Mouse (Mus musculus) heart, adult 2 months (tissue): ENCODE measurements around the gene Kremen1. TPM values are rescaled to one million over a fixed set of nuclear protein-coding genes. Genes with fewer than 3 reads are reported as not detected.

Source experiments
- DNase-seq, 2 experiments: peaks; one replicate each; pipeline ENCODE4 v3.0.0; 2021
- H3K27ac ChIP-seq: fragments of 200-600 bp; 2 replicates; pipeline ENCODE4 v1.8.1; 2022
- H3K27me3 ChIP-seq: fragments of 200-500 bp; 2 replicates; pipeline ENCODE4 v1.6.1; 2012; ENCODE audit warnings: mild to moderate bottlenecking, low read length, inconsistent platforms, mixed read lengths; ENCODE audit not compliant: control insufficient read depth, insufficient read depth
- H3K36me3 ChIP-seq: fragments of 200-500 bp; 2 replicates; pipeline ENCODE4 v1.6.1; 2012; ENCODE audit warnings: low read length, inconsistent platforms; ENCODE audit not compliant: control insufficient read depth, insufficient read depth
- H3K4me1 ChIP-seq: fragments of 200-500 bp; 2 replicates; pipeline ENCODE4 v1.6.1; 2011; ENCODE audit warnings: low read length; ENCODE audit not compliant: control insufficient read depth, insufficient read depth
- H3K4me3 ChIP-seq: fragments of 200-600 bp; 2 replicates; pipeline ENCODE4 v1.8.1; 2022
- H3K79me2 ChIP-seq: fragments of 200-500 bp; replicated peaks from 2 replicates; pipeline ENCODE4 v1.6.1; 2012; ENCODE audit warnings: mild to moderate bottlenecking, inconsistent platforms, low read length, moderate library complexity, mixed read lengths; ENCODE audit not compliant: control insufficient read depth, insufficient read depth
- H3K9ac ChIP-seq: fragments of 200-500 bp; 2 replicates; pipeline ENCODE4 v1.6.1; 2012; ENCODE audit warnings: low read depth, mild to moderate bottlenecking, control low read depth, inconsistent platforms, low read length, mixed read lengths
- CTCF ChIP-seq: fragments of 200-600 bp; IDR thresholded peaks from 2 replicates; pipeline ENCODE4 v1.8.1; 2022; ENCODE audit warnings: antibody characterized with exemption, mild to moderate bottlenecking, moderate library complexity
- EP300 ChIP-seq: fragments of 200-500 bp; IDR thresholded peaks from 2 replicates; pipeline ENCODE4 v1.6.1; 2011; ENCODE audit warnings: low read depth, low read length, control low read depth; ENCODE audit not compliant: insufficient read depth
- POLR2A ChIP-seq: fragments of 200-500 bp; IDR thresholded peaks from 2 replicates; pipeline ENCODE4 v1.6.1; 2011; ENCODE audit warnings: mild to moderate bottlenecking, low read depth, low read length, control low read depth; ENCODE audit not compliant: insufficient read depth
- WGBS: fragments of 180-500 bp; shearing (Covaris S2); methylation state at CpG from one replicate; pipeline ENCODE4 v1.1.7; 2018; 5-methylcytosine and 5-hydroxymethylcytosine counted together
- intact Hi-C: fragments of 180-260 bp; cut with DNase I; formaldehyde crosslinking; loops from one replicate; pipeline ENCODE4 v1.15.1; 2025
- polyA plus RNA-seq: library from polyadenylated mRNA; depleted of rRNA; stranded (reverse); fragments of >200 nt; gene quantifications from 2 replicates; pipeline ENCODE4 v1.2.3, GENCODE M21; 2012
- total RNA-seq, 2 experiments: library from RNA; stranded (reverse); gene quantifications; 2 replicates each; pipeline ENCODE4 v1.2.3; 2021

The Kremen1 gene
- total and polyA plus RNA-seq, 3 experiments, result 59.7 to 93.9 (median 80.3) TPM

DNA sequence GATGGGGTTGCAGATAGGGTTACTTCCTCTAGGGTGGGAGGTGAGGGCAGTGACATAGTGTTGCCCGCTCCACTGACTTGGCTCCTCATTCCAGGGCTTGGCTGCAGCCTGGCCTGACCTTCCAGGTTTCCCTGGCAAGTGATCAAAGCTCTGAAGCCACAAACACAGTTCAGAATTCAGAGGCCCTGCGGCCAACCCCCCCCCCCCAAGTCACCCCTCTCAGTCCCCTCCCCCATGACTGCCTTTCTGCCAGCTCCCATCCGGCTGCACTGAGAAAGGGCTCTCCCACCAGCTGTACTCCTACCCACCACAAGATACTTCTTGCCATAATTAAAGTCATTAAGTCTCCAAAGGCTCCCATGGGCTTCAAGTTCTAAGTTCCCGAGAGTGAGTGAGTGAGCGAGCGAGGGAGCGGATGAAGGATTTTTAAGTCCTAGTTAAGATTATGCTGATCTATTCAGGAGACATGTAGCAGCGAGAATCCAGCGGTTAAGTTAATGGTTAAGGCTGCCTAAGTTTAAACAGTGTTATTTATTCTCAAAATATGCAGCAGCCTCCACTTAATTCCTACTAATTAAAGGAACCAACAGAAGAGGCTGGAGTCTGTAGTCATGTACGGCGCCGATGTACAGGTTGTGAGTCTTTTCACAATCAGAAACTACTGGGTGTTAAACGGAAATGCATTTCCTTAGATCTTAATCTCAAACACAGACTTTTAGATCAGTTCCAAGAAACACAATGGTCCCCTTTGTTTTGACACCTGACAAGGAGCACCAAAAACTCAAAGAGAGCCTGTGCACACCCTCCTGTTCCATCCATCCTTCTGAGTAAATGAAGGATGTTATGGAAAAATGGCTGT is 36.0 kb upstream of the Kremen1 start:
- intact Hi-C loops, result loop anchor here (10.0 kb wide), 1 partner anchor 327 kb away; no protein-coding TSS in a partner anchor
- Histone ChIP-seq H3K4me1 (peaks cover 5% of the 10 kb centered on the region), H3K9ac (no peak overlapping the region)

DNA sequence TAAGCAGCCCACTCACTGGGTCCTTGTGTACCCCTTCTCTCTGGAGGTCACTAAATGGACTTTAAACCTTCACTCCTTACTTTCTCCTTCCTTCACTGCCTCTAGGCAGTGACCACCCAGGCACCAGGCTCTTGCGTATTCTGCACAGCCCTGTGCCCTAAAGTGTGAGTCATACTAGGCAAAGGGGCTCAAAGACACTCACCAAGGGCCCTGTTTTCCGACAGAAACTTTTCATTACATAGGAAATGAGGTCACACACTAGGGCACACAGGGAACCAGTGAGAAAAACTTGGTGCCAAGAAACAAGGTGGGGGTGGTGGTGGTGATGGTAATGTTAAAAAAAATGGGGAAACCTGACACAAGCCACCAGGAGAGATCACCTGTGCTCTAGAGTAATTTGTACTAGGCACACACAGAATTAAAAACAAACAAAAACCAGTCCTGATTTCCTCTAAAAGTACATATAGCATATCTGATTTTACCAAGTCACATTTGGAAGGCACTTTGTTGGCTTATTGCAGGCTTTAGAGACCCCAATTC is 35.3 kb upstream of the Kremen1 start:
- DNase-seq, result no peak
- Histone ChIP-seq H3K27me3 (no peaks in the 10 kb centered on the region), H3K9ac (no peak overlapping the region), H3K4me1 (peaks cover 5% of the 10 kb centered on the region), H3K79me2 (no peaks in the 10 kb centered on the region), H3K27ac (no peak overlapping the region), H3K36me3 (no peaks in the 10 kb centered on the region; the same call in 1 of the 2 replicates), H3K4me3 (no peak overlapping the region)
- 49% methylated on average over 2 of the region's 2 CpGs for WGBS
- intact Hi-C loops, result loop anchor here (10.0 kb wide), 1 partner anchor 328 kb away; no protein-coding TSS in a partner anchor
- TF ChIP-seq POLR2A (no peak), EP300 (no peak), CTCF (no peak)

More for the DNA sequence above, 36.0 kb upstream of the Kremen1 start:
- no peaks in the 10 kb centered on the region; the same call in 1 of the 2 replicates for H3K36me3 ChIP-seq
- 0 out of 2 replicates have a peak overlapping the region, but pooled peaks have one; percentile 6 for H3K27ac ChIP-seq
- no peak for TF ChIP-seq CTCF
- no peak for TF ChIP-seq POLR2A
- TF ChIP-seq EP300, result no peak
- peak overlapping the region; percentile 28; the same call in 1 of the 2 replicates for H3K4me3 ChIP-seq
- no peaks in the 10 kb centered on the region for H3K79me2 ChIP-seq
- H3K27me3 ChIP-seq, result no peaks in the 10 kb centered on the region
- WGBS, result 26% methylated on average over 13 of the region's 13 CpGs
- peak in 1 of 2 experiments; percentile 49 for DNase-seq

DNA sequence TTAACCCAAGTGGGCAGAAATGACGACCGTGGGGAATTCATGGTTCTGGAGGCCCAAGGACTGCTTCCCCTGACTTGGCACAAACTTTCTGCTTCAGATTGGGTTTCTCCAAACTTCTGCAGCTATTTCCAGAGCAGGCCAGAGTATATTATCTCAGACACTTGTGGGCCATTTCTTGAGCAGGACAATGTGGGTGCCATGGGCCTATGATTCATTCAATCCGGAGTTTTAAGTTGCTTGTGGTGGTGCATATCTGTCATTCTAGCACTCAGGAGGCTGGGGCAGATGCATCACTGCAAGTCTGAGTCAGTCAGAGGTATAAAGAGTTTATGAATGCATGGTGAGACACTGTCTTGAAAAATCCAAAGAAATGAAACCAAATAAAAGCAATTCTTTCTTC is 33.4 kb upstream of the Kremen1 start:
- H3K36me3 ChIP-seq, result no peaks in the 10 kb centered on the region; the same call in 1 of the 2 replicates
- no peaks in the 10 kb centered on the region for H3K79me2 ChIP-seq
- no peak overlapping the region for H3K27ac ChIP-seq
- intact Hi-C loops, result loop anchor here (10.0 kb wide), 1 partner anchor 330 kb away; no protein-coding TSS in a partner anchor
- no peaks in the 10 kb centered on the region for H3K27me3 ChIP-seq
- H3K9ac ChIP-seq, result no peak overlapping the region
- TF ChIP-seq POLR2A, result no peak
- no peak for TF ChIP-seq CTCF
- TF ChIP-seq EP300, result no peak
- WGBS, result 68% methylated on average over 3 of the region's 3 CpGs
- no peak for DNase-seq
- no peak overlapping the region for H3K4me3 ChIP-seq
- H3K4me1 ChIP-seq, result peaks cover 5% of the 10 kb centered on the region

DNA sequence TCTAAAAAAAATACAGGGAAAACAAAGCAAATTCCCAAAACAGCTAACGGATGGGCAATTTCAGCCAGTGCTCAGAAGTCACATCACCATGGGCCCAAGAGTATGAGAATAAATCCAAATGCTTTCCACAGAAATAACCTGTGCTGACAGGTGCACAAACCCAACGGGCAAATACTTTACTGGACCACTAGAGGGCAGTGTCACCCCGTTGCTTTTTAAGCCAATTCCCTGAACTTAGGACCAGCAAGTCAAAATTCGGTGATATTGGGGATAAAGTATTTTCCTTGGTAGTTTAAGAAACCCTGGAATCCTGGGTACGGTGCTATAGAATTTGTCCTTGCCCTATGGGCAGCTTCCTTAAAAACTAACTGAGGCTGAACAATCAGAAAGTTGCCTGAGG is 29.3 kb upstream of the Kremen1 start:
- DNase-seq, result peak; percentile 55 to 72
- no peak overlapping the region for H3K9ac ChIP-seq
- H3K27me3 ChIP-seq, result no peaks in the 10 kb centered on the region
- TF ChIP-seq CTCF (no peak; the same call in none of the 2 replicates), POLR2A (no peak), EP300 (peak; percentile 78)
- WGBS, result 20% methylated on average over 5 of the region's 5 CpGs
- no peak overlapping the region for H3K27ac ChIP-seq
- no peak overlapping the region for H3K4me3 ChIP-seq
- H3K4me1 ChIP-seq, result no peaks in the 10 kb centered on the region
- H3K36me3 ChIP-seq, result no peaks in the 10 kb centered on the region
- no peaks in the 10 kb centered on the region for H3K79me2 ChIP-seq
- intact Hi-C loops, result loop anchor here (1.0 to 10.0 kb wide), 3 partner anchors 156 to 334 kb away; no protein-coding TSS in a partner anchor

DNA sequence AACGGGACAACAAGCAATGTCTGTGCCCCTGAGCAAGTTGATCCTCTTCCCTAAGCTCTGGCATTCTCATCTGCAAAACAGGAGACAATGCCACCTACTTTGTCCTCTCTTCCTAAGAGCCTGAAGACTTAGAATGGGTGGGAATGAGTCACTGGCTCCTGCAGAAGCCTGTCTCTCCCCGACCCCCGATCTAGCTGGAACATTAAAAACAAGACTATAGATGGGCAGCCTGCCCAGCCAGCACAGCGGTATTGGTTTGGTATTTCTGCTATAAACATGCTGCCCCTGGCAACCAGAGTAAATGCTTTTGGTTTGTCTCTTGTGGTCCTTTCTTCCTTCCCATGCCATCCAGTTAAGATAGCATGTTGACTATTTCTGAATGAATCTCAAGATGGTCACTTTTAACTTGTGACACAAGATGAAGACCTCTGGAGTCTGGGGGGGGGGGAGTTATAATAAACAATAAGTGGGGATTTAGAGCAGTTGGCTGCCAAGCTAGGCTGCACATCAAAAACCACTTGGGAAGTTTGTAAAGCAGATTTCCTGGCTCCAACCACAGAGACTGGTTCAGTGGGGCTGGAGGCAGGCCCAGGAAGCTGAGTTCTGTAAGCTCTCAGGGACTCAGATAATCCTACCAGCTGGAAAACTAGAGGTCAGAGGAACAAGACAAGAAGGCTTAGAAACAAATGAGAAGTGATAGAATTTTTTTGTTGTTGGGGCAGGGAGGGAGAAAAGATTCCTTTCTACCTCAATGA is 28.6 kb upstream of the Kremen1 start:
- Histone ChIP-seq H3K4me1 (no peaks in the 10 kb centered on the region), H3K27me3 (no peaks in the 10 kb centered on the region), H3K79me2 (no peaks in the 10 kb centered on the region), H3K36me3 (no peaks in the 10 kb centered on the region), H3K9ac (no peak overlapping the region), H3K4me3 (no peak overlapping the region), H3K27ac (no peak overlapping the region)
- intact Hi-C loops, result loop anchor here (1.0 to 10.0 kb wide), 3 partner anchors 156 to 335 kb away; no protein-coding TSS in a partner anchor
- TF ChIP-seq CTCF, result no peak
- TF ChIP-seq POLR2A, result no peak
- TF ChIP-seq EP300, result no peak
- 40% methylated on average over 4 of the region's 4 CpGs for WGBS
- DNase-seq, result no peak
